Mouse (Mus musculus): ENCODE results near the gene 4921504E06Rik. TPM values are rescaled to one million over a fixed set of nuclear protein-coding genes. Genes with fewer than 3 reads are reported as not detected.

The 4921504E06Rik gene
- polyA plus RNA-seq, 1 experiment from 2014 or later, result not detected

DNA sequence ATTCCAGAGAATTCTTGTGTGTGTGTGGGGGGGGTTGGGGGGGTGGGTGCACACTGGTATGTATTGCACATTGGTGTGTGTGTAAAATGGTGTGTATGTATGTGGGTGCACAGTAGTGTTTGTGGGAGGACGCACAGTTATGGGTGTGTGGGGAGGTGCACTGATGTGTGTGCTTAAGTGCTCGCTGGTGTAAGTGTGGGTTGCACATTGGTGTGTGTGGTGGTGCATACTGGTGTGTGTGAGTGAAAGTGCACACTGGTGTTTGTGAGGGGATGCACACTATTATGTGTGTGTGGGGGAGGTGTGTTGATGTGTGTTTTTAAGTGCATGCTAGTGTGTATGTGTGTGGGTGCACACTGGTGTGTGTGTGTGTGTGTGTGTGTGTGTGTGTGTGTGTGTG, 24.3 kb downstream of the 4921504E06Rik start:
- WGBS, result 68% methylated on average over 2 of the region's 2 CpGs
- no peaks in the 10 kb centered on the region for H3K27me3 ChIP-seq (ENCODE audit: insufficient read depth, low read length)
- no peak overlapping the region for H3K4me3 ChIP-seq (ENCODE audit: low read depth, low read length)
- no peak for TF ChIP-seq CTCF (IDR thresholded peaks at IDR 0.05; ENCODE audit: low read depth)
- ATAC-seq (ENCODE audit: insufficient read depth), result peak; percentile 35; the same call in 1 of the 2 replicates
- DNase-seq, result no peak
- H3K4me2 ChIP-seq, result no peak overlapping the region
- no peaks in the 10 kb centered on the region for H3K4me1 ChIP-seq (ENCODE audit: insufficient read depth)
- no peak overlapping the region for H3K27ac ChIP-seq (ENCODE audit: low read depth)
- no peaks in the 10 kb centered on the region for H3K9me3 ChIP-seq (ENCODE audit: low read depth, low read length)
- H3K36me3 ChIP-seq (ENCODE audit: insufficient read depth), result no peaks in the 10 kb centered on the region
- H3K9ac ChIP-seq, result no peak overlapping the region

GRCm38 (mm10) chr2:19528797-19529196, 24.9 kb downstream of the 4921504E06Rik start:
- H3K9ac ChIP-seq, result no peak overlapping the region
- no peak overlapping the region for H3K27ac ChIP-seq (ENCODE audit: low read depth)
- no peaks in the 10 kb centered on the region for H3K4me1 ChIP-seq (ENCODE audit: insufficient read depth)
- DNase-seq (peak; percentile 83), ATAC-seq (ENCODE audit: insufficient read depth) (no peak)
- H3K4me2 ChIP-seq, result no peak overlapping the region
- H3K27me3 ChIP-seq (ENCODE audit: insufficient read depth, low read length), result no peaks in the 10 kb centered on the region
- TF ChIP-seq CTCF (IDR thresholded peaks at IDR 0.05; ENCODE audit: low read depth), result peak; percentile 72
- H3K36me3 ChIP-seq (ENCODE audit: insufficient read depth), result no peaks in the 10 kb centered on the region
- H3K4me3 ChIP-seq (ENCODE audit: low read depth, low read length), result no peak overlapping the region
- 0% methylated on average over 1 of the region's 1 CpGs for whole genome bisulfite sequencing
- H3K9me3 ChIP-seq (ENCODE audit: low read depth, low read length), result no peaks in the 10 kb centered on the region

DNA sequence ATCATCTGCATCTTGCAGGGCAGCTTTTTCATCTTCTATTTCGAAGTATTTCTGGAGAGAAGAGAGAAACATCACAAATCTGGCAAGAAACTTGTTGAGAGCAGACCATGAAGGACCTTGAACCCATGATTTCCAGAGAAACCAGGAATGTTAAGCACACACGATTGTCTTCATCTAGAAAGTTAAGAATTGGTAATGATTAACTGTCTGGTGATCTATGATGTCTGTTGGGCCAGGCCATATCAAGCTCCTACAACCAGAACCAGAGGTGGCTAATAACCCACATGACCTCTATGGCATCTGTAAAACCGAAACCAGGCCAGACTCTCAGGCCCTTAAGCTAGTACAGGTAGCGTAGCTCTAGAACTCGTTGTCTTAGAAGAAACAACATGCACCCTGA, 29.6 kb downstream of the 4921504E06Rik start:
- no peaks in the 10 kb centered on the region for H3K9me3 ChIP-seq (ENCODE audit: low read depth, low read length)
- no peaks in the 10 kb centered on the region for H3K36me3 ChIP-seq (ENCODE audit: insufficient read depth)
- ATAC-seq (ENCODE audit: insufficient read depth), result no peak

DNA sequence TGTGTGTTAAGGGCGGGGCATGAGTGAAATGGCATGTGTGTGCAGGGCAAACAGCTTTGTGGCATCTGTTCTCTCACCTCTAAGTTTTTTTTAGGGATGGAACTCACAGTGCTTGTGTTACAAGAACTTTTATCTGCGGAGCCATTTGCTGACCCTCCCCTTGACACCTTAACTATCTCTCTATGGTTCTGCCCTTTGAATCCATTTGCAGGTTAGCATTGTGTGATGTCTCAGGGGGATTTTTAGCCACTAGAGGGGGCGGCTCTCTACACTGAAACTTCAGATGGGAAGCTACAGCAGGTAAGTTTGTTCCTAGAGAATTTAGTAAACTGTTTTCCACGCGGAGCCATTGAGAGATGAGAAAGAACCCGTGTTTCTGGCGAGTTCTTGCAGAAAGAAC, 32.1 kb downstream of the 4921504E06Rik start:
- ATAC-seq (ENCODE audit: insufficient read depth) (no peak), DNase-seq (peak; percentile 40)
- no peaks in the 10 kb centered on the region for H3K4me1 ChIP-seq (ENCODE audit: insufficient read depth)
- 17% methylated on average over 7 of the region's 7 CpGs for WGBS
- no peaks in the 10 kb centered on the region for H3K36me3 ChIP-seq (ENCODE audit: insufficient read depth)
- no peak overlapping the region for H3K27ac ChIP-seq (ENCODE audit: low read depth)
- peak; percentile 48 for TF ChIP-seq CTCF (IDR thresholded peaks at IDR 0.05; ENCODE audit: low read depth)
- H3K9me3 ChIP-seq (ENCODE audit: low read depth, low read length), result no peaks in the 10 kb centered on the region
- H3K4me3 ChIP-seq (ENCODE audit: low read depth, low read length), result no peak overlapping the region
- H3K27me3 ChIP-seq (ENCODE audit: insufficient read depth, low read length), result peaks cover 10% of the 10 kb centered on the region; the same call in 1 of the 2 replicates
- H3K9ac ChIP-seq, result no peak overlapping the region
- no peak overlapping the region for H3K4me2 ChIP-seq

More for the DNA sequence above, 29.6 kb downstream of the 4921504E06Rik start:
- Histone ChIP-seq H3K27ac (ENCODE audit: low read depth) (no peak overlapping the region), H3K27me3 (ENCODE audit: insufficient read depth, low read length) (peaks cover 5% of the 10 kb centered on the region; the same call in 1 of the 2 replicates), H3K9ac (no peak overlapping the region), H3K4me1 (ENCODE audit: insufficient read depth) (no peaks in the 10 kb centered on the region), H3K4me3 (ENCODE audit: low read depth, low read length) (no peak overlapping the region), H3K4me2 (no peak overlapping the region)
- no peak for TF ChIP-seq CTCF (IDR thresholded peaks at IDR 0.05; ENCODE audit: low read depth)
- no peak for DNase-seq
- 73% methylated on average over 5 of the region's 5 CpGs for WGBS

DNA sequence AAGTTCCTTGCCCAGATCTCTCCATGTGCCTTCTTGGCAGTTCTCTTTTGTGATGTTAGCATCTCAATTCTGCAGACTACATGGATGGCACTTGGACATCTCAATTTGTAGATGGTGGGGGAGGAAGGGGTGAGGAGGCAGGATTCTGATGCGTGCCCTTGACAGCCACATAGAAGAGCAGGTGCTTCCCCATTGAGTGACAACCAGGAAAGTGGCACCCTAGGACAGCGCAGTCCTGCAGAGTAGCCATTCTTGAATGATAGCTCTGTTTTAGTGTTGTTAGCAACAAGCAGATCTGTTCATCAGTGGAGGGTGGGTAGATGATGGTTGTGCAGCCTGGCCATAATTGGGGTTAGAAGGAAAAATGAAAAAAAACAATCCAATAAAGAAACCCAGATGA, 33.1 kb downstream of the 4921504E06Rik start:
- Histone ChIP-seq H3K27me3 (ENCODE audit: insufficient read depth, low read length) (peaks cover 10% of the 10 kb centered on the region; the same call in 1 of the 2 replicates), H3K4me3 (ENCODE audit: low read depth, low read length) (no peak overlapping the region), H3K9ac (no peak overlapping the region), H3K27ac (ENCODE audit: low read depth) (no peak overlapping the region), H3K9me3 (ENCODE audit: low read depth, low read length) (no peaks in the 10 kb centered on the region), H3K4me1 (ENCODE audit: insufficient read depth) (no peaks in the 10 kb centered on the region), H3K36me3 (ENCODE audit: insufficient read depth) (no peaks in the 10 kb centered on the region), H3K4me2 (no peak overlapping the region)
- ATAC-seq (ENCODE audit: insufficient read depth), result no peak
- TF ChIP-seq CTCF (IDR thresholded peaks at IDR 0.05; ENCODE audit: low read depth), result no peak
- WGBS, result 82% methylated on average over 2 of the region's 2 CpGs
- DNase-seq, result no peak

DNA sequence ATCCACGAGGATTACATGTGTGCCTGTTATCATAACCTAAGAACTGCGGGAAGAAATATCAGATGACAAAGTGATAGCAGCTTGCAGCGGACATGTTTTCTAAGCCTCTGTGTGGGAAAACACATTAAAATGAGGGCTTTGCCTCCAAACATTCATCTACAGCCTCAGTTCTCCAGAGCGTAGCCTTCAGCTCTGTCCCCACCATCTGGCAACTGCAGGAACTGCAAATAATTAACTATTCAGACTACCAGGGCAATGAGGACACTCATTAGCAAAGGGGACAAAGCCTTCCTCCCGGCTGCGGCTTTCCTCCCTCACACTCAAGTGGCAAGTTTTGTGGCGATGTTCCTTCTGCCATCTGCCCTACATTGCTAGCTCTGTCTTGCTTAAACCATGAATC, 33.9 kb downstream of the 4921504E06Rik start:
- DNase-seq (peak; percentile 89), ATAC-seq (ENCODE audit: insufficient read depth) (peak; percentile 70)
- H3K4me2 ChIP-seq, result no peak overlapping the region
- WGBS, result 3% methylated on average over 7 of the region's 7 CpGs
- no peak overlapping the region for H3K27ac ChIP-seq (ENCODE audit: low read depth)
- no peaks in the 10 kb centered on the region for H3K36me3 ChIP-seq (ENCODE audit: insufficient read depth)
- TF ChIP-seq CTCF (IDR thresholded peaks at IDR 0.05; ENCODE audit: low read depth), result peak; percentile 80
- H3K4me3 ChIP-seq (ENCODE audit: low read depth, low read length), result no peak overlapping the region
- peaks cover 10% of the 10 kb centered on the region; the same call in 1 of the 2 replicates for H3K27me3 ChIP-seq (ENCODE audit: insufficient read depth, low read length)
- H3K4me1 ChIP-seq (ENCODE audit: insufficient read depth), result no peaks in the 10 kb centered on the region
- H3K9ac ChIP-seq, result no peak overlapping the region
- no peaks in the 10 kb centered on the region for H3K9me3 ChIP-seq (ENCODE audit: low read depth, low read length)

DNA sequence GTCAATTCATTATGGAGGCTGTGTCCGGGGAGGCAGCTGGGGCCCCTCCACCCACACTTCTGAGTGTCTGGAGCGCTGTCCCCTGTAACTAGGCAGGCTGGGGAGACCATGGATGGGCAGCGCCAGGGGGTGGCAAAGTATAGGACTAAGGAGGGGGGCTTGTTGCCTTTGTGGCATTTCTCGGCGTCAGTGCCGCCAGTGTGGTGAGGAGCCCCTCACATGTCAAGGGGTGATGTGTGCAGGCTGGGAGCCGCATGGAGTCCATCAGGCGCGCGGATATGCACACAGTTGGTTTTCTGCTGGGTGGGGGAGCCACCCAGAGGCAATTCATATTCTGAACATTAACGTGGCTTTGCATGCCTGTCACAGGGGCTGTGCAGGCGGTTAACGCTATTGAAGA, 35.8 kb downstream of the 4921504E06Rik start:
- peaks cover 10% of the 10 kb centered on the region; the same call in 1 of the 2 replicates for H3K27me3 ChIP-seq (ENCODE audit: insufficient read depth, low read length)
- no peak overlapping the region for H3K4me3 ChIP-seq (ENCODE audit: low read depth, low read length)
- H3K9ac ChIP-seq, result no peak overlapping the region; the same call in 1 of the 2 replicates
- no peak overlapping the region for H3K27ac ChIP-seq (ENCODE audit: low read depth)
- 0 out of 2 replicates have a peak overlapping the region, but pooled peaks have one; percentile 31 for H3K4me2 ChIP-seq
- H3K36me3 ChIP-seq (ENCODE audit: insufficient read depth), result no peaks in the 10 kb centered on the region
- H3K9me3 ChIP-seq (ENCODE audit: low read depth, low read length), result no peaks in the 10 kb centered on the region
- peak; percentile 35; the same call in 1 of the 2 replicates for ATAC-seq (ENCODE audit: insufficient read depth)
- WGBS, result 32% methylated on average over 13 of the region's 13 CpGs
- peak; percentile 14 for DNase-seq
- no peak for TF ChIP-seq CTCF (IDR thresholded peaks at IDR 0.05; ENCODE audit: low read depth)
- H3K4me1 ChIP-seq (ENCODE audit: insufficient read depth), result no peaks in the 10 kb centered on the region

All from lung, embryonic 14.5 days (tissue).